Mouse (Mus musculus) megakaryocyte, embryonic 14.5 days (primary cell): ENCODE results near the gene Cyfip1.

ENCODE experiments used
- FLI1 ChIP-seq: IDR thresholded peaks from 2 replicates; pipeline ENCODE4 v1.6.1; 2012; ENCODE audit warnings: low read length, inconsistent platforms, mixed read lengths
- GATA1 ChIP-seq: IDR thresholded peaks from 3 replicates; pipeline ENCODE4 v1.6.1; 2012; ENCODE audit warnings: mixed read lengths, low read length, inconsistent platforms, borderline replicate concordance

DNA sequence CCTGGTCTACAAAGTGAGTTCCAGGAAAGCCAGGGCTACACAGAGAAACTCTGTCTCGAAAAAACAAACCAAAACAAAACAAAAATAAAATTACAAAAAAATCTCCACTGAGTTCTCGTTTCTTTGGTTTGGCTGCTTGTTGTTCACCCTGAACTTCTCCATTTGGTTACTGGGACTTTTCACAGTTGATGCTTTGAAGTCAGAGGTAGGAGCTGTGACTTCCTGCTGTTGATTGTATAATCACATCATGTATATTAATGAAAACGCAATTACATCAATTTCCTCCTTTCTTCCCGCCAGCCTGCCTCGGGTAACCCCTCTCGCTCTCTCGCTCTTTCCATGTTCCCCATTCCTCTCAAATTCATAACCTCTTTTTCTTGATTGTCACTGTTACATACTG, 26.7 kb downstream of the Cyfip1 start:
- no peak for TF ChIP-seq GATA1
- no peak for TF ChIP-seq FLI1
